Mouse (Mus musculus) spleen, adult 2 months (tissue): Measurements from ENCODE around the gene Smad1. TPM values are rescaled to one million over a fixed set of nuclear protein-coding genes. Genes with fewer than 3 reads are reported as not detected.
"Not testable (repeated sequence)": the region's sequence is repeated elsewhere in the genome, so short reads cannot be mapped to it uniquely, and the experiment has no call there.

Experiments
- DNase-seq, 2 experiments: peaks; one replicate each; pipeline versions ENCODE4 v3.0.0 to v3.0.0-alpha.2; 2012 to 2021; ENCODE audit warnings: low spot score in 2 of 2, low read depth in 1 of 2
- H3K27ac ChIP-seq: fragments of 200-500 bp; 2 replicates; pipeline ENCODE4 v1.5.1; 2012; ENCODE audit warnings: low read length, inconsistent platforms; ENCODE audit not compliant: insufficient read depth
- H3K27me3 ChIP-seq: fragments of 200-500 bp; 2 replicates; pipeline ENCODE4 v1.6.1; 2012; ENCODE audit warnings: mild to moderate bottlenecking, moderate library complexity, low read length, inconsistent platforms; ENCODE audit not compliant: control insufficient read depth, insufficient read depth
- H3K36me3 ChIP-seq: fragments of 200-500 bp; 2 replicates; pipeline ENCODE4 v1.6.1; 2012; ENCODE audit warnings: mild to moderate bottlenecking, low read length, inconsistent platforms; ENCODE audit not compliant: control insufficient read depth, insufficient read depth
- H3K4me1 ChIP-seq: fragments of 200-500 bp; 2 replicates; pipeline ENCODE4 v1.6.1; 2011; ENCODE audit warnings: inconsistent platforms; ENCODE audit not compliant: control insufficient read depth, insufficient read depth, insufficient read length
- H3K4me3 ChIP-seq: fragments of 200-500 bp; 2 replicates; pipeline ENCODE4 v1.5.1; 2011; ENCODE audit warnings: mild to moderate bottlenecking, inconsistent platforms; ENCODE audit not compliant: insufficient read depth, insufficient read length; ENCODE audit errors: extremely low read depth
- CTCF ChIP-seq: fragments of 200-500 bp; IDR thresholded peaks from 2 replicates; pipeline ENCODE4 v1.5.1; 2011; ENCODE audit warnings: mild to moderate bottlenecking, inconsistent platforms; ENCODE audit not compliant: insufficient read depth, insufficient read length, insufficient replicate concordance; ENCODE audit errors: extremely low read depth
- POLR2A ChIP-seq: fragments of 200-500 bp; IDR thresholded peaks from 2 replicates; pipeline ENCODE4 v1.6.1; 2011; ENCODE audit warnings: low read depth, low read length, inconsistent platforms
- WGBS: fragments of 180-500 bp; shearing (Covaris S2); methylation state at CpG from one replicate; pipeline ENCODE4 v1.1.7; 2018; 5-methylcytosine and 5-hydroxymethylcytosine counted together
- polyA plus RNA-seq: library from polyadenylated mRNA; depleted of rRNA; stranded (reverse); fragments of >200 nt; gene quantifications from 2 replicates; pipeline ENCODE4 v1.2.3, GENCODE M21; 2012; rRNA removed

The Smad1 gene
- 16.7 and 22.9 TPM in 2 replicates for polyA plus RNA-seq

DNA sequence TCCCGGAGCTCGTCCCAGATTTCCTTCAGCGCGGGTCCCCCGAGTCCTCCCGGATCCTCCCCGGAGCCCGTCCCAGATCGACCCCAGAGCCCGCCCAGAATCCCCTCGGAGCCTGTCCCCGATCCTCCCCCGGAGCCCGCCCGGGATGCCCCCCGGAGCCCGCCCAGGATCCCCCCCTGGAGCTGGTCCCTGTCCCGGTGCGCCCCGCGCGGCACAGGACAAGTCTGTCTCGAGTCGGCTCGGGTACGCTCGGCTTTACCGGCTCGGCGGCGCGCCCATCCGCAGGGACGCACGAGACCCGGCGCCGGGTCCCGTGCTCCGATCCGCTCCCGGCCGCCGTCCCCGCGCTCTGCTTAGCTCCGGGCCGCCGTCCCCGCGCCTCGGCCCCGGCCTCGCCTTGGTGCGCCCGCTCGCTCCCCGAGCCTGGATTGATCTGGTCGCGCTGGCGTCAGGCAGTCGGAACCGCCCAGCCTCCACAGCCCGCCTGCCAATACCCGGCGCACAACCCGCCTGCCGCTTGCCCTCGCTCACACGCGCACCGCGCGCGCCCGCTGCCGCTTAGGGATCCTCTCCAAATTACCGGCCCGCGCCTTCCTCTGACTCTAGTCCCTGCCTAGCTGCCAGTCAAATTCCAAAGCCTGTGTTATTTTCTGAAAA, at the start of gene Smad1:
TSS of gene Smad1 (minus strand) at position 525 of the 657 bp plus-strand sequence.
- Histone ChIP-seq H3K27me3 (peaks cover 6% of the 10 kb centered on the region; the same call in 1 of the 2 replicates), H3K4me3 (peak within 1 kb of the TSS; percentile 91), H3K4me1 (no peaks in the 10 kb centered on the region), H3K27ac (peak within 1 kb of the TSS; percentile 75), H3K36me3 (no peaks in the 10 kb centered on the region)
- DNase-seq: peak; percentile 39 to 71
- TF ChIP-seq CTCF: no peak
- TF ChIP-seq POLR2A: peak; percentile 55
- under 1% methylated on average over 59 of the region's 80 CpGs for WGBS

DNA sequence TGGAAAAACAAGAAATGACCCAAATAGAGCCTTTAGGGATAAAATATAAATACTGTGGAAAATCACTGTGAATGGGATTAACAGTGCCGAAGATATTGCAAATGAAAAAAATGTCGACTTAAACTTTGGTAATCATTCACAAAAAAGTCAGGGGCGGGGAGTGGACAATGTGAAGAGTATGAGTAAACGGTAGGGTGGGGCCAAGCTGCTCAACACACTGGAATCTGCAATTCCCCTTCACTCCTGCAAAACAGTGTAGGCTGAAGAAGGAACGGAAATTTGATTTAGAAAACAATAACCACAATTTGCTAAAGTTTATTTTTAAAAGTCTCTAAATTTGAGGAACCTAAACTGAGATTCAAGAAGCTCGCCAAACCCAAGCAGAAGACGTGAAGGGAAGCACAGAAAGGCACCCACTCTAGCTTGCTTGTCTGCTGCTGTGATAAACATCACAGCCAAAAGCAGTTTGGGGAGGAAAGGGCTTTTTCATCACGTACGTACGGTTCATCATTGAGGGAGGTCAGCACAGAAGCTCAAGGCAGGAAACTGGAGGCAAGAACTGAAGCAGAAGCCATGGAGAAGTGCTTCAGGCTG, 48.0 kb upstream of the Smad1 start:
- DNase-seq: no peak
- no peaks in the 10 kb centered on the region for H3K27me3 ChIP-seq
- peak overlapping the region; percentile 18; the same call in 1 of the 2 replicates for H3K27ac ChIP-seq
- no peaks in the 10 kb centered on the region for H3K4me1 ChIP-seq
- 31% methylated on average over 10 of the region's 10 CpGs for WGBS
- no peak for TF ChIP-seq CTCF
- H3K4me3 ChIP-seq: no peak overlapping the region
- H3K36me3 ChIP-seq: no peaks in the 10 kb centered on the region

DNA sequence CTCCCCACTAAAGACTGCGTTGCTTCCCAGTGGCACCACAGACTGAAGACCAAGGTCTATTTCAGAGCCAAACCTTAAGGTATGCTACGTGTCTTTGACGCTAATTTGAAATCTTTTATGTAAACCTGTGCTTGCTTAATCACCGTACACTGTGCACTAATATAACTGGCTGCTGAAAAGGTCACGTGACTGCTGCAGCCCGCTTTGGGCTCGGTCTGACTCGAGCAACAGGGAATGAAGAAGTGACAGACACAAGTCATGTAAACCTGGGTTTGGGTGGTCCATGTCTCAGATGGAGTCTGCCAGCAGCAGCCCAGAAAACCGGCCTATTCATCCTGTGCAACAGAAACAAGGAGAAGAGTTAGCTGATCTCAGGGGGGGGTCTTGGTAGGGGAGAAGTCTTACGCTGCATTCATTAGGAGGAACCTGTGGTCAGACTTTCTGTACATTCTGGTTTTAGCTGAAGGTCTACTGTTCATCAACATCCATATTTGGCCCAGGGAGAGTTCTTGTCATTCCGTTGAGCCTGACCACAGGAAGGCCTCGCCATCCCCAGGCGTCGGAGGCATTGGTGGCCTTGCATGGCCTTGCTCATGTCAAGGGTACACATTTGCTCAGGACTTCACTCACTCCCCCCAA, 44.3 kb upstream of the Smad1 start:
- Histone ChIP-seq H3K27ac (no peak overlapping the region), H3K4me3 (no peak overlapping the region), H3K4me1 (no peaks in the 10 kb centered on the region), H3K27me3 (no peaks in the 10 kb centered on the region), H3K36me3 (no peaks in the 10 kb centered on the region)
- TF ChIP-seq CTCF (no peak), POLR2A (no peak)
- WGBS: 44% methylated on average over 14 of the region's 14 CpGs
- no peak for DNase-seq

DNA sequence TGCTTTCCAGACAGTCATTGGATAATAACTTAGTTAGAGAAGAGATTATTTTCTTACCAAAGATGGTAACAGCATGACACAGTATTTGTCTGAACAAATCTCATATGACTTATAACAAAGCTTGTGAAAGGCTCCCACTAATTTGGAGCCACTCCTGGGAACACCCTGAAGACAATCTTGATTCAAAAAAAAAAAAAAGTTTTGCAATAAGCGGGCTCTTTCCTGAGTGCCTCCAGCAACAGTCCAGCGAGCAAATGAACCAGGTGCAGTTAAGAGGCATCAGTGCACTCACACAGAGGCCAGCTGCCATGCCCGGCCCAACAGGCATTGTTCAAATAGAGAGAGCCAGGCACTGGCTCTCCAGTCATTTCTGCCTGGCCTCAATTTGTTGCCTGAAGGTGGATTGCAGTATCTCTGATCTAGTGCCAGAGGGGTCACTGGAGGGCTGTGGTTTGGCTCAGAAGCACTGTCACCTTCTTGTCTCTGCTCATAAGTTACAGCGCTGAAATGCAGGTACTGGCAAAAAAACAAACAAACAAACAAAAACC, 34.7 kb upstream of the Smad1 start:
- no peak for TF ChIP-seq CTCF
- TF ChIP-seq POLR2A: no peak
- no peak overlapping the region for H3K4me3 ChIP-seq
- no peak for DNase-seq
- no peak overlapping the region for H3K27ac ChIP-seq
- 78% methylated on average over 4 of the region's 4 CpGs for WGBS
- no peaks in the 10 kb centered on the region for H3K4me1 ChIP-seq
- H3K36me3 ChIP-seq: no peaks in the 10 kb centered on the region
- H3K27me3 ChIP-seq: no peaks in the 10 kb centered on the region

DNA sequence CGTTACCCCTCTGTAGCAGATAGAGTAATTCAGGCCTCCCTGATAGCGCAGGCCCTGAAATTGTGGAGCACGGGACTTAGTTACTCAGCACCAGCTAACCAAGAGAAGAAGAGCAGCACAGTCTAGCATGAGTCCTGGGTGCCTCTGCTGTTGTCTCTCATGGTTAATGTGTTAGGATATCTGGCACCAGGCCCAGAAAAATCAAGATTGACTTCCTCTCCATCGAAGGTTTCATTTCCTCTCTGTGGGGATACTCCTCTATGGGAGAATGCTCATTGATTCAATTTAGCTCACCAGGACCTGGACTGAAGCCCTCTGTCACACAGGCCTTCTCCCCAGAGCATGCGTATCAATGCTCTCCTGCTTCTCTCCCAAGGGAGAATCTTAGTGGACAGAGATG, 15.6 kb upstream of the Smad1 start:
- H3K27ac ChIP-seq: no peak overlapping the region
- TF ChIP-seq CTCF: no peak
- TF ChIP-seq POLR2A: no peak

DNA sequence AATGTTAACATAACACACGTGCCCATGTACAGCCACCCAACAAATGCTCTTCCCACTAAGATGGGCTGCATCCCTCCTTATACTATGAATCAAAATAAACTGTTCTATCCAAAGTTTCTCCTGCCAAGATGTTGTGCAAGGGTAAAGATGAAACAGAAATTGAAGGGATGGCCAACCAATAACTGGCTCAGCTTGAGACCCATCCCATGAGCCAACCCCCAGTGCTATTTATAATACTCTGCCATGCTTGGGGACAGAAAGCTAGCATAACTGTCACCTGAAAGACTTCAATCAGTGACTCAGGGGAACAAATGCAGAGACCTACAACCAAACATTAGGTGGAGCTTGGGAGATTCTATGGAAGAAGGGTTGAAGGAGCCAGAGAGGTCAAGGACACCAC, 11.2 kb upstream of the Smad1 start:
- Histone ChIP-seq H3K27ac (no peak overlapping the region), H3K4me3 (no peak overlapping the region), H3K4me1 (0 out of 2 replicates have a peak, but pooled peaks cover 5% of the 10 kb centered on the region), H3K27me3 (no peaks in the 10 kb centered on the region), H3K36me3 (no peaks in the 10 kb centered on the region)
- no peak for DNase-seq
- TF ChIP-seq POLR2A (no peak), CTCF (no peak)
- 75% methylated on average over 1 of the region's 1 CpGs for WGBS

More for the DNA sequence above, 15.6 kb upstream of the Smad1 start:
- 57% methylated on average over 5 of the region's 5 CpGs for WGBS
- H3K4me1 ChIP-seq: 0 out of 2 replicates have a peak, but pooled peaks cover 5% of the 10 kb centered on the region
- no peaks in the 10 kb centered on the region for H3K27me3 ChIP-seq
- peak in 1 of 2 experiments; percentile 20 for DNase-seq
- H3K36me3 ChIP-seq: no peaks in the 10 kb centered on the region
- no peak overlapping the region for H3K4me3 ChIP-seq

DNA sequence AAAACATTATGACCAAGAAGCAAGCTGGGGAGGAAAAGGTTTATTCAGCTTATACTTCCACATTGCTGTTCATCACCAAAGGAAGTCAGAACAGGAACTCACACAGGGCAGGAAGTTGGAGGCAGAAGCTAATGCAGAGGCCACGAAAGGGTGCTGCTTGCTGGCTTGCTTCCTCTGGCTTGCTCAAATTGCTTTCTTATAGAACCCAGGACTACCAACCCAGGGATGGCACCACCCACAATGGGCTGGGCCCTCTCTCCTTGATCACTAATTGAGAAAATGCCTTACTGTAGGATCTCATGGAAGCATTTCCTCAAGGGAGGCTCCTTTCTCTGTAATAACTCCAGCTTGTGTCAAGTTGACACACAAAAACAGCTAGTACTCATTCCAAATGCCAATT, 8.0 kb upstream of the Smad1 start:
- H3K27ac ChIP-seq, H3K27me3 ChIP-seq, H3K36me3 ChIP-seq, H3K4me1 ChIP-seq, DNase-seq, H3K4me3 ChIP-seq: not testable (repeated sequence)
- 39% methylated on average over 1 of the region's 1 CpGs for WGBS
